Mouse (Mus musculus): ENCODE measurements around the gene Htr1b.
A peak's percentile ranks its signal among the peaks of the same experiment; 100 is the strongest.

Gene Htr1b

DNA sequence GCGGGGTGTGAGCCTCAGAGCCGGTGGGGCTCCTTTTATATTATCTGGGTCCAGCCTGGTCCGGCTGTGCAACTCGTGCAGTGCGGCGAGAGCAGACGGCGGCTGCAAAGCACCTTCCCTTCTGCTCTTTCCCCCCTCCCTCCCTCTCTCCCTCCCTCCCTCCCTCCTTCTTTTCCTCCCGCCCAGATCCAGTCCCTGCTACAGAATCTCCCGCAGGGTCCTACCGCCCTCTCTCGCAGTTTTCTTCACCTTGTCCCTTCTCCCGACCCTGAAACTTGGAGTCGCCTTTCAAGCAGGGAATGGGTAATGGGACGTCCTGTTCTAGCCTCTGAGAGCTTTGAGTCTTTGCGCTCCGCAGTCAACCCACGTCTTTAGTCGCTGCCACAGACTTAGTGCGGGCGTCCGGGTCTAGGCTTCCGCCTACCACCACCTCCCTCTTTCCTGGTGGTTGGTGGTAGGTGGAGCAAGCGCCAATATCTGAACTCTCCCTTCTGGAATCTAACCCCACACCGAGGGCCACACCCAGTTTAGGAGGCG is at the start of gene Htr1b:
Gene Htr1b (minus strand): TSS at position 392 of the 537 bp plus-strand sequence.
- DNase-seq (ENCODE audit: low read depth, low spot score), result peak; percentile 69

DNA sequence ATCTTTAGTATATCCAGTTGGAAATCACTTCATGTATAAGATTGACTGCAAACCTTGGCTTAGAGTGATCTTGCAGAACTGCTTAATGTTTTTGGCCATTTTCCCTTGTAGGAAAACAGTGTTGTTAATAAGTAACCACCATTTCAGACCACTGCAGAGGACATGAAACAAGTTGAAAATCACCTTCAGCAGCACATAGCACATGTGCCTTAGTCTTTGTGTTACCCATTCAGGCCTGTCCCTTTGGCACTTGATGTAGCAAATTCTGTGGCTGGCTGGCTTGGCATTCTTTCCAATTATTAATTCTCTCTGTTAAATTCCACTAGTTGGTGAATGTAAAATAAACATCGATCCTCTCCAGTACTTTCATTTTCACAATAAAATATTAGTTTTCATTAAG is 43.1 kb upstream of the Htr1b start:
- DNase-seq (ENCODE audit: low read depth, low spot score), result no peak

DNA sequence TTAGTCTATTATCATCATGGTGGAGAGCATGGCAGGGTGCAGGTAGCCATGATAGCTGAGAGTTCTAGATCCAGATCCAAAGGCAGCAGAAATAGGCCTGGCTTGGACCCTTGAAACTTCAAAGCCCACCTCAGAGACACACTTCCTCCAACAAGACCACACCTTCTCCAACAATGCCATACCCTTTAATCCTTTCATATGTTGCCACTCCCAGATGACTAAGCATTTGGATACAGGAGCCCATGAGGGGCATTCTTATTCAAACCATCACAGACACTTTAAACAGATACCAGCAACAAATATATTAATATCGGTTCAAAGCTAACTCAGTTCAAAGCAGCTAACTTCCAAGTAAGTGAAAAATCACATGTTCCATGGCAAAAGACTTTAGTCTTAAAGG is 3.9 kb upstream of the Htr1b start:
- DNase-seq (ENCODE audit: low read depth, low spot score), result peak; percentile 38

DNA sequence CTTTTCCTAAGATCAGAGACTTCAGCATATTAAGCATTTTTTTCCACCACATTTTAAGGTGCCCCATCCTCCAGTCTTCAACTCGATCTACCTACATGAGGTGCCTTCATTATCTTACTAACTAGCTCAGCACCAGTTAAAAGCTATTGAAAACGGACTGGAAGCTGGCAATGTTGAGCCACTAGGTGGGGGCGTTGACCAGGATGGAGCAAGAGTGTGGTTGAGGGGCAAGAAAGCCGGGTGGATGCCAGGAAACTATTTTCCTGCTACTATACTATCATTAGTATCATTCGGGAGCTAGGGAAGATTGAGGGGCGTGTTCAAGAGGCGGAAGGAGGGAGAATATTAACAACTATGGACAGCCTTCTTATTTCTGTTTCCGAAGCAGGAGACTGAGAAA is 1.5 kb upstream of the Htr1b start:
- DNase-seq (ENCODE audit: low read depth, low spot score), result peak; percentile 61

DNA sequence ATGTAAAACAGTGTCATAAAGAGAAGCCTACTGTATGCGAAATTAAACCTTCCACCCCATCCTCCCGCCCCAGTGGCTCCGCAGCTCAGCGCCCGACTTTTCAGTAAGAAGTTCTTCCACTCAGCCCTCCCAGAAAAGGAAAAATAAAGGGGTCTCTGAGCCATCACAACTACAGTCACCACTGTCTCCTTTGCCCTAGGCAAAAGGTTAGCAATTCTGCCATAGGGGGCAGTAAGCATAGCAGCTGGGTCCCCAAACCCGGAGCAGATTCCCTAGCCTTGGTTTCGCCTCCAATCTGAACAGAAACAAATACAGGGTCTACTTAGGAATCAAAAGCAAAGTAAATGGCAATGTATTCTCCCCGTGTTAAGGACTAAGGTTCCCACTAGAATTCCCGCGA is 535 bp upstream of the Htr1b start:
- peak; percentile 19 for DNase-seq (ENCODE audit: low read depth, low spot score)

DNA sequence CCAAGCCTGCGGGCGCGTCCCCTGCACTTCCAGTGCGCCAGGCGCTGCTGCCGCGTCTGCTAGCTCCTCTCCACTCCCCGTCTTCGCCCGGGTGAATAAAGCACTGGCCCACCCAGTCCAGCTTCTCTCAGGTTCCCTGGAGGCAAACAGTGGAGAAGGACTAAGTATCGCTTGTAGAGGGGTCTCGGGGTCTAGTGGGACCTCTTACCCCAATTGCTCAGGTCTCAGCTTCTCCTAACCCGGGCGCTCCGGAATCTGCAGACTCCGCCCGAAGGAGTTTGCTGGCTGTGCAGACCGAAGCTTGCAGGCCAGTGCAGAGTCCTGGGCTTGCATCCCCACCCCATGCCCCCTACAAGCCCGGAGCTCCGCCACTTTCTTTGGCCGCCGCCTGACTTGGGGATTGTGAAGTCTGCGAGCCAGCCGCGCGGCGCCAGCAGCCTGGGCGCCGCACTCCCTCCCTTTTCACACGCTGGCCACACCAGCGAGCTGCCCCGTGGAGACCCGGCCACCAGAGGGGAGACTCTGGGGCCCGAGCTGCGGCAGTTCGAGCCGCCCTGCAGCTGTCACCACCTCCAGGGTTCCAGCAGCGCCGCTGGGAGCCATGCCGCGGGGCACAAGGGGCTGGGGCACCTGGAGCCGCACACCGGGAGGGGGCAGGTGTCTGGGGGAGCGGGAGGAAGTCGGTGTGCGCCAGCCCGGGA is 742 bp downstream of the Htr1b start:
- DNase-seq (ENCODE audit: low read depth, low spot score), result peak; percentile 38

DNA sequence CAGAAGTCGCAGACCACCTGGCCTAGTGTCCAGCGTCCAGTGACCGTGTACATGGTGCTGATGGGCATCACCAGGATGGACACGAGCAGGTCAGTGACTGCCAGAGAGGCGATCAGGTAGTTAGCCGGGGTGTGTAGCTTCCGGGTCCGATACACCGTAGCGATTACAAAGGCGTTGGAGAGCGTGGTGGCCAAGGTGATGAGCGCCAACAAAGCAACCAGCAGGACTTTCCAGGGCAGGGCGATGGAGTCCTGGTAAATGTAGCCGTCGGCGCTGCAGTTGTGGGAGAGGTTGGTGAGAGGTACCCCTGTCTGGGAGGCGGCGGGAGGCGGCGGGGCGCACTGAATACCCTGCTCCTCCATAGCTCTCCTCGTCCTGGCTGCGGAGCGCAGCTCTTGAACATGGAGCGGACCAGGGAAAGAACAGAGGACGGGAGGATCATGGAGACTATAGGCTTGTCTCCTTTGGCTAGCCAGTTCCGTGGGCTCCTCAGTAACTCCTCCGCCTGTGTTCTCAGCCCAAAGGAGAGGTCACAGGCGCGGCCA is 1.4 kb downstream of the Htr1b start:
- peak; percentile 17 for DNase-seq (ENCODE audit: low read depth, low spot score)

DNA sequence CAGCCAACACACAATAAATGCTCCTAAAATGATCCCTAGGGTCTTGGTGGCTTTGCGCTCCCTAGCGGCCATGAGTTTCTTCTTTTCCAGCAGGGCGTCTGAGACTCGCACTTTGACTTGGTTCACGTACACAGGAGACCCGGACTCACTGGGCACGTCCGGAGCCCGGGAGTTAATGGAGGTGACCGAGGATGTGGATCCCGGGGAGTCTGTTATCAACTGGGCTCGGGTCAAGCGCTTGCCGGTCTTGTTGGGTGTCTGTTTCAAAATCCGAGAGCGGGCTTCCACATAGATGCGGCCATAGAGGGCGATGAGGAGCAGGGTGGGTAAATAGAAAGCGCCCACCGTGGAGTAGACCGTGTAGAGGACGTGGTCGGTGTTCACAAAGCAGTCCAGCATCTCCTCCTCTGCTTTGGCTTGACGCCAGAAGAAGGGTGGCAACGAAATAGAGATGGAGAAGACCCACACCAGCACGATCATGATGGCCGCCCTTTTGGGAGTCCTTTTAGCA is 2.0 kb downstream of the Htr1b start:
- peak; percentile 61 for DNase-seq (ENCODE audit: low read depth, low spot score)

DNA sequence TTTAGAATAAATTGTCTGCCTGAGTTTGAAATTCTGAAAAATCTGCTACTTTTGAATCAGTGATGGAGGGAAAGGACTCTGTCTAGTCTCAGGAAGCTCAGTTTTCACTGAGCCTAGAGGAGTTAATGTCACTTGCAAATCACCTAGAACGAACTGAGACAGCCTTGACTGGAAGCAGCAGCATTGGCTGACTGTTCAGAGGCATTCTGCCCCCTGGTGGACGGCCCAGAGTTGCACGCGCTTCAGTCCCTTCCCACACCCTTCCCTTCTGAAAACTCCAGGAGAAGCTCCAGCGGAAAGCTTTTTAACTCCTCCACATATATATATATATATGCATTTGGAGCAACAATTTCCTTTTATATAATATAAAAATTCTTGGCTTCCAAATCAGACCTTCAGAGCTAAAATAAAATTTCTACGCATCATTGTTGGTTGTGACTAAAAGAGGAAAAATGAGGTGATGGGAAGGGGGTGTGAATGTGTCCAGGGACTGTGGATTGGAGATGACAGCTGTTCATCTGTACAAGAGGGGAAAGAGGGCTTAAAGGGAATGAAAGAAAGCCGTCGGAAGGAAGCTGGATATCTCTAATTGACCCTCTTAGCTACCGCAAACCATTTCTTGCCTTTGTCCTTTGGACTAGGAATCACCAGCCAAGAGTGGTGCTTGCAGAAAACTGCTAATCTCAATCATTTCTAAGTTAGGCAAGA is 6.6 kb downstream of the Htr1b start:
- peak; percentile 78 for DNase-seq (ENCODE audit: low read depth, low spot score)

DNA sequence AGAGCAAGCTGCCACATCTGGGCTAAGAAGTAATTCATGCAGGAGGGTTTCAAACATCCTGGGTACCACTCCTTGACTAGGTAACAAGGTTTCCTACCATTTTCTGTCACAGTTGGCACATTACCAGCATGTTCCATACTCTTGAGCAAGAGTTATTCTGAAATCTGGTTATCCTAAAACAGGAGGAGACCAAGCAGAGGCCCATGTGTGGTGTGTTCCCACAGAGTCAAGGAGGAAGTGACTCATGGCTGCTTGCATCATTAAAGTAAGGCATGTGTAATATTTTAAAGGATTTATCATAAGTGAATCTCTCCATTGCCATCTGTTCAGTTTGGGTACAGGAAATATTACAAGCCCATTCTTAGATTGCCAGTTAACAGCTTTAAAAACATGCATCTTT is 7.7 kb downstream of the Htr1b start:
- no peak for DNase-seq (ENCODE audit: low read depth, low spot score)

DNA sequence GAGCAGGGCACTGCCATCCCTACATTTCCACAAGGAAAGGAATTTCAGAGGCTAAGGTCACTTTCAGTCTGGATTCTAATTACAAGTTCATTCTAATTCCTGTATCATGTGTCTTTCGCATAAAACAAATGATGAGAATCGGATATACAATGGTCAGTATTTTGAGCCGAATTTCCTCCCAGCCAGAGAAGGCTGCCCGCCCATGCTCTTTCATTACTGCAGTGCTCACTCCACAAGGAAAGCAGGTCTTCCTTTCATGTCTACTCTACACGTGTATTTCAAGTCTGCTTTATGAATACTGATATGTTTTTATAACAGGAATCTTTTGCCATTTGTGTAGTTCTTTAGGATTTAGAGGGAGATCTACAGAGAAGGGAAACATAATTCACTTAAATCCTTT is 10.8 kb downstream of the Htr1b start:
- no peak for DNase-seq (ENCODE audit: low read depth, low spot score)

DNA sequence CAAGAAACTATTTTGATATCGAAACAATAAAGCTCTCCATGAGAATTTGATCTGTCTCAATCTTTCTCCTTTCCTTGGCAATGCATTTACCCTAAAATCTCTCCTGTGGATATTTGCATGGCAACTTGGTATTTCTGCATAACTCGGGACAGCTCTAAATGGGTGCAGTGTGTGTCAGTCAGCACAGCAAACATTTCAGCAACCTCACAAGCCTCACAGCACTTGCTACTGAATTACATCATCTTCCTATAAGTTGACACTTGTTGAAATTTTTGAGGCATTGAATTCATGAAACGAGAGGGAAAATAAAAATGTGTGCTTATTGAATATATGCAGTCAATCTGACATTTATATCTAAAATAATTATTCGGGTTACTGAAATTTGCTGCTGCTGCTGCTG is 22.6 kb downstream of the Htr1b start:
- DNase-seq (ENCODE audit: low read depth, low spot score), result no peak
